Mouse (Mus musculus) limb, embryonic 13.5 days (tissue): Measurements from ENCODE around the gene Gatd1. TPM values are rescaled to one million over a fixed set of nuclear protein-coding genes. Genes with fewer than 3 reads are reported as not detected.
A peak's percentile ranks its signal among the peaks of the same experiment; 100 is the strongest.

Experiments used
- ATAC-seq: fragments of 200-750 bp; cut with Nextera tagmentation; 2 replicates; pipeline ENCODE4 v1.8.0; 2017; ENCODE audit warnings: low read depth, moderate number of reproducible peaks, moderate TSS enrichment; ENCODE audit not compliant: low FRiP score
- H3K27ac ChIP-seq: fragments of 300-500 bp; sonication (generic); 2 replicates; pipeline ENCODE4 v1.5.1; 2015; ENCODE audit warnings: inconsistent platforms, mild to moderate bottlenecking, moderate library complexity
- H3K27me3 ChIP-seq: fragments of 300-500 bp; sonication (generic); 2 replicates; pipeline ENCODE4 v1.6.1; 2015; ENCODE audit warnings: mild to moderate bottlenecking, inconsistent platforms
- H3K36me3 ChIP-seq: fragments of 300-500 bp; sonication (generic); 2 replicates; pipeline ENCODE4 v1.6.1; 2015; ENCODE audit warnings: inconsistent platforms, mild to moderate bottlenecking, moderate library complexity
- H3K4me1 ChIP-seq: fragments of 300-500 bp; sonication (generic); 2 replicates; pipeline ENCODE4 v1.6.1; 2015; ENCODE audit warnings: inconsistent platforms
- H3K4me2 ChIP-seq: fragments of 300-500 bp; sonication (generic); replicated peaks from 2 replicates; pipeline ENCODE4 v1.6.1; 2015; ENCODE audit warnings: inconsistent platforms, mild to moderate bottlenecking, moderate library complexity
- H3K4me3 ChIP-seq: fragments of 300-500 bp; sonication (generic); 2 replicates; pipeline ENCODE4 v1.5.1; 2015; ENCODE audit warnings: moderate library complexity, mild to moderate bottlenecking, inconsistent platforms
- H3K9ac ChIP-seq: fragments of 300-500 bp; sonication (generic); 2 replicates; pipeline ENCODE4 v1.6.1; 2015; ENCODE audit warnings: mild to moderate bottlenecking, inconsistent platforms
- H3K9me3 ChIP-seq: fragments of 300-500 bp; sonication (generic); 2 replicates; pipeline ENCODE4 v1.6.1; 2016; ENCODE audit warnings: inconsistent platforms
- WGBS: fragments of 180-500 bp; shearing (Covaris S2); methylation state at CpG from one replicate; pipeline ENCODE4 v1.1.7; 2015; 5-methylcytosine and 5-hydroxymethylcytosine counted together
- polyA plus RNA-seq: library from polyadenylated mRNA; unstranded; fragments of >200 nt; fragmentation: Nextera tagmentation; extraction: Ambion mirVana; gene quantifications from 2 replicates; pipeline ENCODE4 v1.2.1, GENCODE M21; 2015

Gene Gatd1
- 73.8 and 75.9 TPM in 2 replicates for polyA plus RNA-seq

- Histone ChIP-seq H3K36me3 (peaks cover 29% of the 10 kb centered on the region), H3K4me1 (peaks cover 15% of the 10 kb centered on the region), H3K4me3 (peak within 1 kb of the TSS; percentile 86), H3K9ac (peak within 1 kb of the TSS; percentile 87), H3K27me3 (no peaks in the 10 kb centered on the region), H3K27ac (peak within 1 kb of the TSS; percentile 78), H3K9me3 (no peaks in the 10 kb centered on the region), H3K4me2 (peak within 1 kb of the TSS; percentile 84)
- peak; percentile 88 for ATAC-seq
- 0% methylated on average over 48 of the region's 56 CpGs for WGBS
These were observed at the start of gene Gatd1 for GRCm38 (mm10) chr7:141413809-141414584. Gatd1 (minus strand) TSS chr7:141414136.

- Histone ChIP-seq H3K4me3 (peak overlapping the region; percentile 43), H3K27ac (no peak overlapping the region), H3K4me1 (peaks cover 45% of the 10 kb centered on the region), H3K9ac (peak overlapping the region; percentile 63), H3K27me3 (peaks cover 79% of the 10 kb centered on the region), H3K36me3 (peaks cover 4% of the 10 kb centered on the region; the same call in 1 of the 2 replicates), H3K4me2 (peak overlapping the region; percentile 71), H3K9me3 (no peaks in the 10 kb centered on the region)
- ATAC-seq = no peak
- WGBS = 9% methylated on average over 5 of the region's 5 CpGs
These were observed 48.4 kb upstream of the Gatd1 start for GRCm38 (mm10) chr7:141462333-141462821.

- Histone ChIP-seq H3K27me3 (peaks cover 79% of the 10 kb centered on the region), H3K4me1 (peaks cover 40% of the 10 kb centered on the region), H3K9me3 (no peaks in the 10 kb centered on the region), H3K4me3 (peak overlapping the region; percentile 43), H3K9ac (peak overlapping the region; percentile 63), H3K36me3 (peaks cover 4% of the 10 kb centered on the region; the same call in 1 of the 2 replicates), H3K4me2 (peak overlapping the region; percentile 71), H3K27ac (no peak overlapping the region)
- no peak for ATAC-seq
- 2% methylated on average over 59 of the region's 59 CpGs for WGBS
These were observed 47.8 kb upstream of the Gatd1 start for GRCm38 (mm10) chr7:141461521-141462332.

GRCm38 (mm10) chr7:141460391-141461113 lies 46.6 kb upstream of the Gatd1 start, which contains the start of gene Cracr2b:
Cracr2b (plus strand) TSS chr7:141461094.
- H3K27me3 ChIP-seq = peaks cover 74% of the 10 kb centered on the region
- H3K36me3 ChIP-seq = peaks cover 4% of the 10 kb centered on the region; the same call in 1 of the 2 replicates
- 69% methylated on average over 15 of the region's 15 CpGs for WGBS
- no peaks in the 10 kb centered on the region for H3K9me3 ChIP-seq
- no peak for ATAC-seq
- H3K27ac ChIP-seq = no peak within 1 kb of the TSS
- peak within 1 kb of the TSS; percentile 71 for H3K4me2 ChIP-seq
- peaks cover 39% of the 10 kb centered on the region for H3K4me1 ChIP-seq
- H3K4me3 ChIP-seq = peak within 1 kb of the TSS; percentile 43
- peak within 1 kb of the TSS; percentile 63 for H3K9ac ChIP-seq

- no peak for ATAC-seq
- no peaks in the 10 kb centered on the region for H3K9me3 ChIP-seq
- peaks cover 4% of the 10 kb centered on the region; the same call in 1 of the 2 replicates for H3K36me3 ChIP-seq
- H3K4me2 ChIP-seq = no peak overlapping the region
- peaks cover 69% of the 10 kb centered on the region for H3K27me3 ChIP-seq
- no peak overlapping the region for H3K4me3 ChIP-seq
- H3K4me1 ChIP-seq = peaks cover 35% of the 10 kb centered on the region
- no peak overlapping the region for H3K9ac ChIP-seq
- 67% methylated on average over 5 of the region's 5 CpGs for WGBS
- H3K27ac ChIP-seq = no peak overlapping the region
These were observed 46.1 kb upstream of the Gatd1 start for GRCm38 (mm10) chr7:141460001-141460390.

GRCm38 (mm10) chr7:141459301-141459711 lies 45.4 kb upstream of the Gatd1 start:
- Histone ChIP-seq H3K9ac (no peak overlapping the region), H3K4me3 (no peak overlapping the region), H3K36me3 (peaks cover 4% of the 10 kb centered on the region; the same call in 1 of the 2 replicates), H3K27me3 (peaks cover 62% of the 10 kb centered on the region), H3K27ac (no peak overlapping the region), H3K4me2 (no peak overlapping the region), H3K9me3 (no peaks in the 10 kb centered on the region), H3K4me1 (peaks cover 28% of the 10 kb centered on the region)
- WGBS = 87% methylated on average over 17 of the region's 17 CpGs
- no peak for ATAC-seq

- peaks cover 55% of the 10 kb centered on the region for H3K27me3 ChIP-seq
- H3K9me3 ChIP-seq = no peaks in the 10 kb centered on the region
- ATAC-seq = no peak
These were observed 44.7 kb upstream of the Gatd1 start for GRCm38 (mm10) chr7:141458661-141459060.

GRCm38 (mm10) chr7:141457986-141458660 lies 44.2 kb upstream of the Gatd1 start:
- Histone ChIP-seq H3K27me3 (peaks cover 50% of the 10 kb centered on the region), H3K4me2 (no peak overlapping the region), H3K4me3 (no peak overlapping the region), H3K27ac (no peak overlapping the region), H3K36me3 (peaks cover 4% of the 10 kb centered on the region; the same call in 1 of the 2 replicates), H3K4me1 (peaks cover 22% of the 10 kb centered on the region), H3K9ac (no peak overlapping the region), H3K9me3 (no peaks in the 10 kb centered on the region)
- ATAC-seq = no peak
- 74% methylated on average over 15 of the region's 15 CpGs for WGBS

More at GRCm38 (mm10) chr7:141458661-141459060, 44.7 kb upstream of the Gatd1 start:
- Histone ChIP-seq H3K9ac (no peak overlapping the region), H3K4me1 (peaks cover 22% of the 10 kb centered on the region), H3K36me3 (peaks cover 4% of the 10 kb centered on the region; the same call in 1 of the 2 replicates), H3K4me2 (no peak overlapping the region), H3K27ac (no peak overlapping the region), H3K4me3 (no peak overlapping the region)
- 88% methylated on average over 11 of the region's 11 CpGs for WGBS

- Histone ChIP-seq H3K9ac (no peak overlapping the region), H3K4me1 (peaks cover 18% of the 10 kb centered on the region), H3K4me3 (no peak overlapping the region), H3K9me3 (no peaks in the 10 kb centered on the region), H3K27ac (no peak overlapping the region), H3K27me3 (peaks cover 41% of the 10 kb centered on the region), H3K4me2 (no peak overlapping the region), H3K36me3 (peaks cover 5% of the 10 kb centered on the region)
- 92% methylated on average over 14 of the region's 14 CpGs for WGBS
- no peak for ATAC-seq
These were observed 43.3 kb upstream of the Gatd1 start for GRCm38 (mm10) chr7:141457236-141457635.

GRCm38 (mm10) chr7:141456739-141457138 lies 42.8 kb upstream of the Gatd1 start:
- WGBS = 88% methylated on average over 6 of the region's 6 CpGs
- no peak overlapping the region for H3K27ac ChIP-seq
- no peak for ATAC-seq
- H3K4me3 ChIP-seq = no peak overlapping the region
- peaks cover 13% of the 10 kb centered on the region for H3K4me1 ChIP-seq
- peaks cover 36% of the 10 kb centered on the region for H3K27me3 ChIP-seq
- peak overlapping the region; percentile 97 for H3K4me2 ChIP-seq
- H3K9me3 ChIP-seq = no peaks in the 10 kb centered on the region
- H3K9ac ChIP-seq = no peak overlapping the region
- H3K36me3 ChIP-seq = peaks cover 10% of the 10 kb centered on the region
